Mouse (Mus musculus): ENCODE results near the gene Mycbp2. TPM values are rescaled to one million over a fixed set of nuclear protein-coding genes. Genes with fewer than 3 reads are reported as not detected.
A peak's percentile ranks its signal among the peaks of the same experiment; 100 is the strongest.

Mycbp2 gene
- total RNA-seq, 2 experiments from 2014 or later: 22.7 to 24.6 TPM

- DNase-seq: no peak
These were observed 244.4 kb downstream of the Mycbp2 start for GRCm38 (mm10) chr14:103102246-103102645.

- DNase-seq: no peak
These were observed 245.4 kb downstream of the Mycbp2 start for GRCm38 (mm10) chr14:103101171-103101570.

GRCm38 (mm10) chr14:103100296-103100695 is 246.3 kb downstream of the Mycbp2 start:
- no peak for DNase-seq

GRCm38 (mm10) chr14:103099238-103099933 is 247.2 kb downstream of the Mycbp2 start, which contains the start of gene Fbxl3:
TSS of gene Fbxl3 (minus strand) at chr14:103099566.
- peak; percentile 95 for DNase-seq

GRCm38 (mm10) chr14:103098587-103099235 is 247.9 kb downstream of the Mycbp2 start:
- DNase-seq: peak; percentile 87

- no peak for DNase-seq
These were observed 248.4 kb downstream of the Mycbp2 start for GRCm38 (mm10) chr14:103098213-103098586.

GRCm38 (mm10) chr14:103096621-103097020 is 250.0 kb downstream of the Mycbp2 start:
- no peak for DNase-seq

- no peak for DNase-seq
These were observed 250.8 kb downstream of the Mycbp2 start for GRCm38 (mm10) chr14:103095826-103096225.

- DNase-seq: no peak
These were observed 251.6 kb downstream of the Mycbp2 start for GRCm38 (mm10) chr14:103095036-103095435.

GRCm38 (mm10) chr14:103093670-103094069 is 252.9 kb downstream of the Mycbp2 start:
- DNase-seq: no peak

- no peak for DNase-seq
These were observed 253.4 kb downstream of the Mycbp2 start for GRCm38 (mm10) chr14:103093236-103093635.

GRCm38 (mm10) chr14:103088624-103089023 is 258.0 kb downstream of the Mycbp2 start:
- no peak for DNase-seq

GRCm38 (mm10) chr14:103087846-103088245 is 258.8 kb downstream of the Mycbp2 start:
- DNase-seq: no peak

GRCm38 (mm10) chr14:103086671-103087324 is 259.8 kb downstream of the Mycbp2 start:
- no peak for DNase-seq

GRCm38 (mm10) chr14:103085840-103086533 is 260.6 kb downstream of the Mycbp2 start:
- DNase-seq: no peak

- no peak for DNase-seq
These were observed 267.2 kb downstream of the Mycbp2 start for GRCm38 (mm10) chr14:103079209-103079977.

GRCm38 (mm10) chr14:103078006-103078912 is 268.4 kb downstream of the Mycbp2 start:
- DNase-seq: no peak

GRCm38 (mm10) chr14:103077272-103078005 is 269.2 kb downstream of the Mycbp2 start:
- no peak for DNase-seq

GRCm38 (mm10) chr14:103075166-103075565 is 271.4 kb downstream of the Mycbp2 start:
- no peak for DNase-seq

- DNase-seq: no peak
These were observed 272.8 kb downstream of the Mycbp2 start for GRCm38 (mm10) chr14:103073825-103074224.

Measured in gastrocnemius, postnatal 25 days (tissue).